Mouse (Mus musculus) CH12.LX (cell line): ENCODE results near the gene Dhcr24.

ENCODE experiments used
- CHD2 ChIP-seq: IDR thresholded peaks from 2 replicates; pipeline ENCODE4 v1.6.1; 2011; ENCODE audit warnings: low read length, improper control_type of control experiment
- CTCF ChIP-seq, 2 experiments: IDR thresholded peaks in 1 of 2; conservative IDR thresholded peaks in 1 of 2; 2 replicates each; pipeline ENCODE4 v1.5.1; 2011 to 2012; ENCODE audit warnings: low read depth in 2 of 2, low read length in 2 of 2, improper control_type of control experiment in 1 of 2, inconsistent platforms in 1 of 2, mild to moderate bottlenecking in 1 of 2, moderate library complexity in 1 of 2
- NELFE ChIP-seq: IDR thresholded peaks from 2 replicates; pipeline ENCODE4 v1.6.1; 2011; ENCODE audit warnings: low read depth, low read length, improper control_type of control experiment
- RCOR1 ChIP-seq: conservative IDR thresholded peaks from 2 replicates; pipeline ENCODE4 v1.6.1; 2012; ENCODE audit warnings: low read depth, mild to moderate bottlenecking, inconsistent platforms, low read length, improper control_type of control experiment
- USF1 ChIP-seq: IDR thresholded peaks from 2 replicates; pipeline ENCODE4 v1.6.1; 2014; ENCODE audit warnings: low read depth, mild to moderate bottlenecking, inconsistent platforms, low read length, improper control_type of control experiment

DNA sequence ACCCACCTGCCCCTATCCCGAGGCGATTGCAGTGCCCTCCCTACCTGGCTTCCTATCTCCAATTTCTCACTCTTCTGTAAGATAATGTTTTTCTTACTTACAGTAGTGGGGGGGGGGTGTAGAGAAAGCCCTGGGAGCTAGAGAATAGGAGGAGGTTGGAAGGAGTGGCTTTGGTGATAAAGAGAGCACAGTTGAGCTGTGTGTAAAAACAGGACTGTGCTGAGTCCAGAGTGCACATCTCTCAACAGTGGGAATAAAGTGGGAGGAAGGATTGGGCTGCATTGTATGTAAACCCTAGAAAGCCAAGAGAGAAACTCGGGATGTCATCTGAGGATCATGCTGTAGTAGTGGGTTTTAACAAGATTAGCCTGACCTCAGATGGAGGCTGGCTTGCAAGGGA lies 12.7 kb upstream of the Dhcr24 start:
- TF ChIP-seq NELFE (no peak), CTCF (conservative IDR thresholded peaks at IDR 0.05 in 1 of 2, IDR thresholded peaks at IDR 0.05 in 1 of 2; ENCODE audit: low read depth in 2 of 2, low read length in 2 of 2) (no peak), CHD2 (no peak), RCOR1 (no peak), USF1 (no peak)
